10 mouse cellular contexts compared by ENCODE assay signal in the genomic region with DNA sequence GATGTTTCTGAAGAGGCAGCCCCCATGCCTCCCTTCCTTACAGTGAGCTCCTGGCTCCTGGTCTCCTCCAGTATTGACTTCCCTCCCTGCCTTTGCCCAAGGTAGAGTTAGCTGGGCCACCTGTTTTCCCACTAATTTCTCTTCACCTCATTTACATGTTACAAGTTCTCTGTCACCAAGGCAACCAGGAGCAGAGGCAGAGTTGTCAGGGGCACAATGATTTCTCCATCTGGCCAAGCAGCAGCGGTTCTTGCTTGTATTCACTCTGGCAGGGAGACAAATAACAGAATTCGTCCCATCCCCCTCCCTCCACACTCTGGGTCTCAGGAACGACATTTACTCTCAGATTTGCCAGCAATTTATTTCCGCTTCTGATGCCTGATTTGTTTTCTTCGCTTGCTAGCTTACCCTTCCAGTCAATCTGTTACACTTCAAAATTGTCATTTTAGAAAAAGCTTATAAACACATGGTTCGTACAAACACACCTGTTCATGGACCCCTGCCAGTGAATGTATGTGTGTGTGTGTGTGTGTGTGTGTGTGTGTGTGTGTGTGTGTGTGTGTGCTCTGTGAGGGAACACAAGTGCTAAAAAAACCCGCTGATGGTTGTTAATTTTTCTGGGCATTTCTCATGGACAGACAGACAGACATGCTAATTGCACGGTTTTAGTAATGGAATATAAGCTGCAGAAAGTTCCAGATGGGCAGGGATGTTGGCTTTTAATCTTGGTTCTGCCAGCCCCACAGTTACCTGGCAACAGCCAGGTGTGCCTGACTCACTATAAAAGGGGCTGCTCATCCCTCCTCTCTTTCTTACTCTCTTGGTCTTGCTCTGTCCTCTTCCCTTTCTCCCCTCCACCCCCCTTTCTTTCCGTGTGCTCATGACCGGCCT.
DNase-seq lines count a peak whose midpoint lies in the region; ATAC-seq and TF ChIP-seq lines count a peak whose summit lies in the region.
"Had no signal": no experiment of that assay in that cellular context is flagged by ENCODE, and none has a peak within 500 bp of the region (broad histone marks: within the 10 kb centered on the region; RNA-seq: fewer than 3 reads in every experiment).

No protein-coding gene starts in this region.

- H3K27ac ChIP-seq in hindbrain, embryonic 13.5 days = peak overlapping the region; percentile 31
- no peak overlapping the region for H3K27ac ChIP-seq in limb, embryonic 14.5 days (replicated peaks; ENCODE audit: low read depth, low read length)
- H3K27ac ChIP-seq: liver, embryonic 13.5 days had no signal

- H3K36me3 ChIP-seq in hindbrain, embryonic 13.5 days = no peaks in the 10 kb centered on the region
- no peaks in the 10 kb centered on the region for H3K36me3 ChIP-seq in limb, embryonic 14.5 days (ENCODE audit: control insufficient read depth, insufficient read depth, low read length)
- H3K36me3 ChIP-seq: G1E; liver, embryonic 13.5 days had no signal

- ATAC-seq in hindbrain, embryonic 13.5 days (ENCODE audit: low FRiP score) = peak; percentile 81
- ATAC-seq in limb, embryonic 14.5 days (ENCODE audit: low FRiP score, low read depth) = peak; percentile 37; the same call in 1 of the 2 replicates

- H3K9ac ChIP-seq in hindbrain, embryonic 13.5 days = no peak overlapping the region
- H3K9ac ChIP-seq in limb, embryonic 14.5 days (ENCODE audit: low read depth, low read length, severe bottlenecking) = no peak overlapping the region
- H3K9ac ChIP-seq: liver, embryonic 13.5 days had no signal

- H3K4me2 ChIP-seq in hindbrain, embryonic 13.5 days = peak overlapping the region; percentile 16; the same call in 1 of the 2 replicates
- no peak overlapping the region for H3K4me2 ChIP-seq in limb, embryonic 14.5 days (replicated peaks; ENCODE audit: low read depth, low read length, severe bottlenecking)
- H3K4me2 ChIP-seq: liver, embryonic 13.5 days had no signal

- H3K27me3 ChIP-seq in hindbrain, embryonic 13.5 days = no peaks in the 10 kb centered on the region; the same call in 1 of the 2 replicates
- H3K27me3 ChIP-seq in limb, embryonic 14.5 days (ENCODE audit: control insufficient read depth, insufficient read depth, low read length) = no peaks in the 10 kb centered on the region
- H3K27me3 ChIP-seq: liver, embryonic 13.5 days had no signal

- no peaks in the 10 kb centered on the region for H3K9me3 ChIP-seq in hindbrain, embryonic 13.5 days
- H3K9me3 ChIP-seq in limb, embryonic 14.5 days (ENCODE audit: control insufficient read depth, low read length) = no peaks in the 10 kb centered on the region
- H3K9me3 ChIP-seq: liver, embryonic 13.5 days had no signal

- peak; percentile 44 for DNase-seq in right cerebral cortex, adult 18-20 months
- no peak for DNase-seq in right cerebral cortex, postnatal 14 days
- DNase-seq in limb, embryonic 14.5 days (ENCODE audit: low spot score) = no peak
- peak; percentile 21 for DNase-seq in right cerebral cortex, postnatal 4 days
- DNase-seq in MN1 (ENCODE audit: low spot score) = no peak
- DNase-seq in cerebellum, postnatal 36 days = no peak
- DNase-seq in cerebellum, adult 9-11 months = no peak
- DNase-seq: liver, embryonic 13.5 days had no signal

- peaks cover 26% of the 10 kb centered on the region for H3K4me1 ChIP-seq in hindbrain, embryonic 13.5 days (replicated peaks)
- peaks cover 3% of the 10 kb centered on the region; the same call in 1 of the 2 replicates for H3K4me1 ChIP-seq in limb, embryonic 14.5 days (ENCODE audit: control insufficient read depth, insufficient read depth, low read length)
- H3K4me1 ChIP-seq: liver, embryonic 13.5 days had no signal

- no peak for TF ChIP-seq POLR2A in limb, embryonic 14.5 days (IDR thresholded peaks at IDR 0.05; ENCODE audit: borderline replicate concordance, extremely low read depth, insufficient read depth, insufficient read length)

- whole genome bisulfite sequencing in hindbrain, embryonic 13.5 days = 39% methylated on average over 10 of the region's 10 CpGs
- 35% methylated on average over 10 of the region's 10 CpGs for WGBS in limb, embryonic 14.5 days

- H3K4me3 ChIP-seq in hindbrain, embryonic 13.5 days = no peak overlapping the region
- no peak overlapping the region for H3K4me3 ChIP-seq in limb, embryonic 14.5 days (replicated peaks; ENCODE audit: low read length)
- H3K4me3 ChIP-seq: liver, embryonic 13.5 days had no signal

Comparison
In these comparisons a context has a peak if more than half of its experiments do, and no peak if none do; other contexts are left out.
1. DNase-seq: peak in right cerebral cortex, adult 18-20 months (single experiment) and right cerebral cortex, postnatal 4 days (single experiment); none in right cerebral cortex, postnatal 14 days (single experiment), limb, embryonic 14.5 days (single experiment), MN1 (single experiment), cerebellum, postnatal 36 days (0 of 2) and cerebellum, adult 9-11 months (single experiment).